Mouse (Mus musculus) heart, postnatal 0 days (tissue): ENCODE results near the gene Lin7b.

Experiments
- CTCF ChIP-seq: IDR thresholded peaks from 2 replicates; pipeline ENCODE4 v1.5.1; 2016; ENCODE audit warnings: antibody characterized with exemption, control low read depth, low read depth
- EP300 ChIP-seq: IDR thresholded peaks from 2 replicates; pipeline ENCODE4 v1.6.1; 2016; ENCODE audit warnings: antibody characterized with exemption, low read depth

GRCm38 (mm10) chr7:45403532-45404261 lies 33.3 kb upstream of the Lin7b start:
- TF ChIP-seq CTCF (peak; percentile 56), EP300 (no peak)
